Mouse (Mus musculus) MEL (cell line): ENCODE results near the gene Ddx54.

Experiments
- CTCF ChIP-seq, 3 experiments: IDR thresholded peaks in 2 of 3; conservative IDR thresholded peaks in 1 of 3; 2 replicates each; pipeline ENCODE4 v1.5.1; 2011 to 2012; ENCODE audit warnings: low read length in 3 of 3, low read depth in 2 of 3, mild to moderate bottlenecking in 2 of 3, improper control_type of control experiment in 1 of 3, inconsistent platforms in 1 of 3, mixed read lengths in 1 of 3, moderate library complexity in 1 of 3; ENCODE audit not compliant: control insufficient read depth in 1 of 3, insufficient read depth in 1 of 3, poor library complexity in 1 of 3, severe bottlenecking in 1 of 3
- HCFC1 ChIP-seq: IDR thresholded peaks from 2 replicates; pipeline ENCODE4 v1.6.1; 2012; ENCODE audit warnings: low read depth, mild to moderate bottlenecking, inconsistent platforms, low read length, improper control_type of control experiment, moderate library complexity
- MAX ChIP-seq: IDR thresholded peaks from 2 replicates; pipeline ENCODE4 v1.6.1; 2011; ENCODE audit warnings: low read length, improper control_type of control experiment
- MXI1 ChIP-seq: IDR thresholded peaks from 2 replicates; pipeline ENCODE4 v1.6.1; 2011; ENCODE audit warnings: mild to moderate bottlenecking, low read depth, low read length, improper control_type of control experiment
- POLR2A ChIP-seq, 2 experiments: IDR thresholded peaks; 2 replicates each; pipeline ENCODE4 v1.6.1; 2011 to 2012; ENCODE audit warnings: low read length in 2 of 2, mild to moderate bottlenecking in 2 of 2, control low read depth in 1 of 2, improper control_type of control experiment in 1 of 2, low read depth in 1 of 2, moderate library complexity in 1 of 2; ENCODE audit not compliant: control insufficient read depth in 1 of 2, insufficient read depth in 1 of 2, poor library complexity in 1 of 2
- RAD21 ChIP-seq: IDR thresholded peaks from 2 replicates; pipeline ENCODE4 v1.6.1; 2011; ENCODE audit warnings: mild to moderate bottlenecking, low read depth, low read length, improper control_type of control experiment
- SMC3 ChIP-seq: IDR thresholded peaks from 2 replicates; pipeline ENCODE4 v1.6.1; 2011; ENCODE audit warnings: low read depth, low read length, improper control_type of control experiment
- TCF12 ChIP-seq: IDR thresholded peaks from 2 replicates; pipeline ENCODE4 v1.6.1; 2014; ENCODE audit warnings: low read depth, mild to moderate bottlenecking, inconsistent platforms, low read length, improper control_type of control experiment, moderate library complexity
- UBTF ChIP-seq: IDR thresholded peaks from 2 replicates; pipeline ENCODE4 v1.6.1; 2012; ENCODE audit warnings: low read depth, mild to moderate bottlenecking, inconsistent platforms, low read length, improper control_type of control experiment, moderate library complexity, borderline replicate concordance; ENCODE audit not compliant: insufficient read depth
- USF2 ChIP-seq, 2 experiments: IDR thresholded peaks; 2 replicates each; pipeline ENCODE4 v1.6.1; 2011 to 2012; ENCODE audit warnings: improper control_type of control experiment in 2 of 2, low read length in 2 of 2, borderline replicate concordance in 1 of 2, inconsistent platforms in 1 of 2, low read depth in 1 of 2, mild to moderate bottlenecking in 1 of 2; ENCODE audit not compliant: insufficient read depth in 1 of 2
- ZC3H11A ChIP-seq: IDR thresholded peaks from 2 replicates; pipeline ENCODE4 v1.6.1; 2012; ENCODE audit warnings: low read depth, mild to moderate bottlenecking, inconsistent platforms, low read length, improper control_type of control experiment
- ZKSCAN1 ChIP-seq: IDR thresholded peaks from 2 replicates; pipeline ENCODE4 v1.6.1; 2012; ENCODE audit warnings: low read depth, mild to moderate bottlenecking, inconsistent platforms, low read length, improper control_type of control experiment, moderate library complexity

- TF ChIP-seq SMC3 = no peak
- TF ChIP-seq POLR2A (IDR thresholded peaks at IDR 0.05; ENCODE audit: control insufficient read depth in 1 of 2, insufficient read depth in 1 of 2, low read depth in 1 of 2, low read length in 2 of 2, poor library complexity in 1 of 2) = no peak
- no peak for TF ChIP-seq HCFC1
- no peak for TF ChIP-seq CTCF (IDR thresholded peaks at IDR 0.05 in 2 of 3, conservative IDR thresholded peaks at IDR 0.05 in 1 of 3; ENCODE audit: control insufficient read depth in 1 of 3, insufficient read depth in 1 of 3, low read depth in 2 of 3, low read length in 3 of 3, poor library complexity in 1 of 3, severe bottlenecking in 1 of 3)
- TF ChIP-seq USF2 (IDR thresholded peaks at IDR 0.05; ENCODE audit: borderline replicate concordance in 1 of 2, insufficient read depth in 1 of 2, low read depth in 1 of 2, low read length in 2 of 2) = no peak
- TF ChIP-seq ZC3H11A = no peak
- no peak for TF ChIP-seq ZKSCAN1
- no peak for TF ChIP-seq MAX
- TF ChIP-seq TCF12 = no peak
- TF ChIP-seq UBTF = no peak
- no peak for TF ChIP-seq RAD21
- TF ChIP-seq MXI1 = no peak
These were observed 38.0 kb upstream of the Ddx54 start for GRCm38 (mm10) chr5:120574469-120575063.
